22 mouse cellular contexts compared by ENCODE assay signal in genomic region chr5:120191620-120192019, GRCm38 (mm10).
A peak's percentile ranks its signal among the peaks of the same experiment; 100 is the strongest.
DNase-seq lines count a peak whose midpoint lies in the region; ATAC-seq lines count a peak whose summit lies in the region.
"Had no signal": no experiment of that assay in that cellular context is flagged by ENCODE, and none has a peak within 500 bp of the region (broad histone marks: within the 10 kb centered on the region; RNA-seq: fewer than 3 reads in every experiment).

No protein-coding gene starts in this region.

- no peaks in the 10 kb centered on the region for H3K9me3 ChIP-seq in hindbrain, embryonic 13.5 days
- no peaks in the 10 kb centered on the region for H3K9me3 ChIP-seq in hindbrain, embryonic 12.5 days (replicated peaks)
- no peaks in the 10 kb centered on the region for H3K9me3 ChIP-seq in midbrain, embryonic 13.5 days
- H3K9me3 ChIP-seq in midbrain, embryonic 14.5 days (ENCODE audit: control insufficient read depth, low read length): no peaks in the 10 kb centered on the region
- H3K9me3 ChIP-seq: embryonic facial prominence, embryonic 10.5 days; forebrain, embryonic 13.5 days; G1E; heart, embryonic 15.5 days had no signal

- intact Hi-C loops in left cerebral cortex, postnatal 4 days (cut with DNase I): no loop called here
- intact Hi-C loops in left cerebral cortex, postnatal 14 days (cut with DNase I): no loop called here

- no peak overlapping the region for H3K4me3 ChIP-seq in hindbrain, embryonic 13.5 days
- no peak overlapping the region for H3K4me3 ChIP-seq in hindbrain, embryonic 12.5 days
- no peak overlapping the region for H3K4me3 ChIP-seq in midbrain, embryonic 13.5 days (replicated peaks)
- no peak overlapping the region for H3K4me3 ChIP-seq in midbrain, embryonic 14.5 days (replicated peaks; ENCODE audit: low read depth, low read length)
- H3K4me3 ChIP-seq: embryonic facial prominence, embryonic 10.5 days; forebrain, embryonic 13.5 days; heart, adult 2 months; heart, embryonic 15.5 days had no signal

- peak; percentile 33 for DNase-seq in adrenal gland, postnatal 10 days
- DNase-seq in adrenal gland, postnatal 14 days: no peak
- peak; percentile 46 for DNase-seq in left cerebral cortex, postnatal 4 days
- no peak for DNase-seq in left cerebral cortex, postnatal 14 days (ENCODE audit: low spot score in 2 of 2)
- no peak for DNase-seq in midbrain, embryonic 14.5 days
- DNase-seq: adrenal gland, adult 8-10 months; B cell, adult 2 months; cerebellum, adult 11-12 months; cerebellum, adult 9-10 months; forebrain, postnatal 0 days; heart, adult 2 months; heart, postnatal 14 days had no signal

- H3K4me1 ChIP-seq in hindbrain, embryonic 13.5 days (replicated peaks): peaks cover 87% of the 10 kb centered on the region
- H3K4me1 ChIP-seq in hindbrain, embryonic 12.5 days: peaks cover 54% of the 10 kb centered on the region
- H3K4me1 ChIP-seq in midbrain, embryonic 13.5 days (replicated peaks): peaks cover 73% of the 10 kb centered on the region
- peaks cover 39% of the 10 kb centered on the region for H3K4me1 ChIP-seq in midbrain, embryonic 14.5 days (ENCODE audit: control insufficient read depth, insufficient read depth, low read length)

- no peak for ATAC-seq in hindbrain, embryonic 13.5 days (ENCODE audit: low FRiP score)
- no peak for ATAC-seq in hindbrain, embryonic 12.5 days (ENCODE audit: low FRiP score)
- no peak for ATAC-seq in midbrain, embryonic 13.5 days
- no peak for ATAC-seq in midbrain, embryonic 14.5 days (ENCODE audit: low FRiP score, low TSS enrichment)
- ATAC-seq: CD4-positive, CD25-positive, alpha-beta regulatory T cell, adult 4 months; forebrain, embryonic 13.5 days; forebrain, postnatal 0 days; hindbrain, postnatal 0 days had no signal

- 0 out of 2 replicates have a peak, but pooled peaks cover 3% of the 10 kb centered on the region for H3K36me3 ChIP-seq in hindbrain, embryonic 13.5 days
- H3K36me3 ChIP-seq in hindbrain, embryonic 12.5 days: no peaks in the 10 kb centered on the region; the same call in 1 of the 2 replicates
- H3K36me3 ChIP-seq in midbrain, embryonic 13.5 days: no peaks in the 10 kb centered on the region
- no peaks in the 10 kb centered on the region for H3K36me3 ChIP-seq in midbrain, embryonic 14.5 days (ENCODE audit: control insufficient read depth, insufficient read depth, low read length)
- H3K36me3 ChIP-seq: heart, embryonic 15.5 days had no signal

- 66% methylated on average over 9 of the region's 9 CpGs for WGBS in hindbrain, embryonic 13.5 days
- 85% methylated on average over 9 of the region's 9 CpGs for WGBS in hindbrain, embryonic 12.5 days
- WGBS in midbrain, embryonic 13.5 days: 85% methylated on average over 9 of the region's 9 CpGs
- 91% methylated on average over 9 of the region's 9 CpGs for WGBS in midbrain, embryonic 14.5 days

- H3K4me2 ChIP-seq in hindbrain, embryonic 13.5 days: no peak overlapping the region
- H3K4me2 ChIP-seq in hindbrain, embryonic 12.5 days (replicated peaks): no peak overlapping the region
- H3K4me2 ChIP-seq in midbrain, embryonic 13.5 days (replicated peaks): no peak overlapping the region
- H3K4me2 ChIP-seq in midbrain, embryonic 14.5 days (ENCODE audit: low read length): no peak overlapping the region
- H3K4me2 ChIP-seq: forebrain, embryonic 13.5 days; heart, embryonic 11.5 days; heart, embryonic 15.5 days had no signal

- H3K27ac ChIP-seq in hindbrain, embryonic 13.5 days: peak overlapping the region; percentile 71; the same call in 1 of the 2 replicates
- no peak overlapping the region for H3K27ac ChIP-seq in hindbrain, embryonic 12.5 days
- peak overlapping the region; percentile 8; the same call in 1 of the 2 replicates for H3K27ac ChIP-seq in midbrain, embryonic 13.5 days
- no peak overlapping the region for H3K27ac ChIP-seq in midbrain, embryonic 14.5 days (replicated peaks; ENCODE audit: low read depth, low read length)
- H3K27ac ChIP-seq: embryonic facial prominence, embryonic 10.5 days; forebrain, embryonic 13.5 days; heart, adult 2 months; heart, embryonic 15.5 days; hindbrain, postnatal 0 days had no signal

- H3K27me3 ChIP-seq in hindbrain, embryonic 13.5 days: 0 out of 2 replicates have a peak, but pooled peaks cover 2% of the 10 kb centered on the region
- no peaks in the 10 kb centered on the region; the same call in 1 of the 2 replicates for H3K27me3 ChIP-seq in hindbrain, embryonic 12.5 days
- no peaks in the 10 kb centered on the region for H3K27me3 ChIP-seq in midbrain, embryonic 13.5 days
- no peaks in the 10 kb centered on the region for H3K27me3 ChIP-seq in midbrain, embryonic 14.5 days (ENCODE audit: control insufficient read depth, insufficient read depth, low read length)
- H3K27me3 ChIP-seq: forebrain, embryonic 13.5 days; heart, embryonic 15.5 days had no signal

- 0 out of 2 replicates have a peak overlapping the region, but pooled peaks have one; percentile 35 for H3K9ac ChIP-seq in hindbrain, embryonic 13.5 days
- no peak overlapping the region for H3K9ac ChIP-seq in hindbrain, embryonic 12.5 days
- H3K9ac ChIP-seq in midbrain, embryonic 13.5 days (replicated peaks): no peak overlapping the region
- H3K9ac ChIP-seq in midbrain, embryonic 14.5 days (replicated peaks; ENCODE audit: low read length): no peak overlapping the region
- H3K9ac ChIP-seq: forebrain, embryonic 13.5 days; forebrain, postnatal 0 days; heart, embryonic 15.5 days had no signal

Comparison
In these comparisons a context has a peak if more than half of its experiments do, and no peak if none do; other contexts are left out.
1. DNase-seq: peak in adrenal gland, postnatal 10 days (single experiment) and left cerebral cortex, postnatal 4 days (single experiment); none in adrenal gland, postnatal 14 days (single experiment), left cerebral cortex, postnatal 14 days (0 of 2) and midbrain, embryonic 14.5 days (single experiment).
2. H3K27ac ChIP-seq: peak in hindbrain, embryonic 13.5 days (single experiment) and midbrain, embryonic 13.5 days (single experiment); none in hindbrain, embryonic 12.5 days (single experiment) and midbrain, embryonic 14.5 days (single experiment).